Mouse (Mus musculus) forebrain, embryonic 11.5 days (tissue): ENCODE measurements around the gene Olfr1049. TPM values are rescaled to one million over a fixed set of nuclear protein-coding genes. Genes with fewer than 3 reads are reported as not detected.
"Not testable (repeated sequence)": the region's sequence is repeated elsewhere in the genome, so short reads cannot be mapped to it uniquely, and the experiment has no call there.

Experiments
- ATAC-seq: fragments of 200-750 bp; cut with Nextera tagmentation; replicated peaks from 2 replicates; pipeline ENCODE4 v1.8.0; 2017; ENCODE audit warnings: moderate TSS enrichment; ENCODE audit not compliant: low FRiP score
- DNase-seq: peaks from one replicate; pipeline ENCODE4 v3.0.0-alpha.2; 2017; ENCODE audit warnings: low spot score
- H3K27ac ChIP-seq: fragments of 300-500 bp; sonication (generic); 2 replicates; pipeline ENCODE4 v1.5.1; 2014; ENCODE audit warnings: low read depth, low read length
- H3K27me3 ChIP-seq: fragments of 300-500 bp; sonication (generic); 2 replicates; pipeline ENCODE4 v1.6.1; 2014; ENCODE audit warnings: mild to moderate bottlenecking, low read length, mixed read lengths; ENCODE audit not compliant: control insufficient read depth, insufficient read depth
- H3K36me3 ChIP-seq: fragments of 300-500 bp; sonication (generic); 2 replicates; pipeline ENCODE4 v1.6.1; 2014; ENCODE audit warnings: mild to moderate bottlenecking, low read length, moderate library complexity, mixed read lengths; ENCODE audit not compliant: control insufficient read depth, insufficient read depth
- H3K4me1 ChIP-seq: fragments of 300-500 bp; sonication (generic); replicated peaks from 2 replicates; pipeline ENCODE4 v1.6.1; 2014; ENCODE audit warnings: low read length, mixed read lengths; ENCODE audit not compliant: control insufficient read depth, insufficient read depth
- H3K4me2 ChIP-seq: fragments of 300-500 bp; sonication (generic); 2 replicates; pipeline ENCODE4 v1.6.1; 2014; ENCODE audit warnings: low read depth, mild to moderate bottlenecking, low read length, moderate library complexity, mixed read lengths; ENCODE audit not compliant: severe bottlenecking
- H3K4me3 ChIP-seq: fragments of 300-500 bp; sonication (generic); 2 replicates; pipeline ENCODE4 v1.5.1; 2014; ENCODE audit warnings: low read depth, low read length
- H3K9ac ChIP-seq: fragments of 300-500 bp; sonication (generic); 2 replicates; pipeline ENCODE4 v1.6.1; 2014; ENCODE audit warnings: low read length
- H3K9me3 ChIP-seq: fragments of 300-500 bp; sonication (generic); 2 replicates; pipeline ENCODE4 v1.6.1; 2016; ENCODE audit warnings: low read length, mixed read lengths; ENCODE audit not compliant: control insufficient read depth
- WGBS: fragments of 180-500 bp; shearing (Covaris S2); extraction: QIAGEN DNeasy Blood & Tissue Kit; methylation state at CpG from one replicate; pipeline ENCODE4 v1.1.7; 2014; 5-methylcytosine and 5-hydroxymethylcytosine counted together
- polyA plus RNA-seq: library from polyadenylated mRNA; unstranded; fragments of >200 nt; fragmentation: Nextera tagmentation; extraction: Ambion mirVana; gene quantifications from 2 replicates; pipeline ENCODE4 v1.2.1, GENCODE M21; 2014

Olfr1049 gene
- polyA plus RNA-seq = not detected in 2 replicates

DNA sequence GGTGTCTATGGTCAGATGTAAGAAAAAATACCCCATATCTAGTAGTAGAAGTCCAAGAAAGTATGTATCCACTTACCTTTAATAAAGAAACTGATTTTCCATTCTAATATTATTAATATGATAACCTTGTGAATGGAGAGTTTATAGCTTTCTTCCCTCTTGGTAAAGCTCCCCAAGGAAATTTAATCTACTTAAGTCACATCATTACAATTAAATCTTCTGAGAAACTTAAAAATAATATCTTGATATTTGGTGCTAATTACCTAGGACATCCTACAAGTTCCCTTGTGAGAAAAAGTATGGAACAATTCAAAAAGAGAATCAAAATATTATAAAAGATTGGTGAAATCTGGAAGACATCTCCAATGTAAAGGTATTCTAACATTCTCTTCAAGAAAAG is at the start of gene Olfr1049:
TSS of gene Olfr1049 (minus strand) at position 101 of the 400 bp plus-strand sequence.
- not testable (repeated sequence) for H3K27ac ChIP-seq, H3K4me3 ChIP-seq, DNase-seq, H3K4me2 ChIP-seq, H3K9ac ChIP-seq, H3K4me1 ChIP-seq, H3K27me3 ChIP-seq, H3K36me3 ChIP-seq, H3K9me3 ChIP-seq, ATAC-seq

GRCm38 (mm10) chr2:86292155-86292554 is 34.0 kb upstream of the Olfr1049 start, which contains the start of gene Olfr1052:
Gene Olfr1052 (plus strand): TSS chr2:86292455.
- no peak for ATAC-seq
- no peak within 1 kb of the TSS for H3K9ac ChIP-seq

DNA sequence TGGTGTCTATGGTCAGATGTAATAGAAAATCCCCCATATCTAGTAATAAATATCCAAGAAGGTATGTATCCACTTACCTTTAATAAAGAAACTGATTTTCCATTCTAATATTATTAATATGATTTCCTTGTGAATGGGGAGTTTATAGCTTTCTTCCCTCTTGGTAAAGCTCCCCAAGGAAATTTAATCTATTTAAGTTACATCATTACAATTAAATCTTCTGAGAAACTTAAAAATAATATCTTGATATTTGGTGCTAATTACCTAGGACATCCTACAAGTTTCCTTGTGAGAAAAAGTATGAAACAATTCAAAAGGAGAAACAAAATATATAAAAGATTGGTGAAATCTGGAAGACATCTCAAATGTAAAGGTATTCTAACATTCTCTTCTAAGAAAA is 20.9 kb upstream of the Olfr1049 start, which contains the start of gene Olfr1051:
TSS of gene Olfr1051 (minus strand) at position 101 of the 400 bp plus-strand sequence.
- ATAC-seq, H3K36me3 ChIP-seq, H3K27ac ChIP-seq, H3K27me3 ChIP-seq, H3K9ac ChIP-seq, H3K4me3 ChIP-seq, H3K9me3 ChIP-seq, H3K4me2 ChIP-seq, DNase-seq, H3K4me1 ChIP-seq: not testable (repeated sequence)

More at GRCm38 (mm10) chr2:86292155-86292554, 34.0 kb upstream of the Olfr1049 start, which contains the start of gene Olfr1052:
- Histone ChIP-seq H3K27me3 (no peaks in the 10 kb centered on the region), H3K27ac (no peak within 1 kb of the TSS), H3K9me3 (no peaks in the 10 kb centered on the region), H3K36me3 (no peaks in the 10 kb centered on the region), H3K4me3 (no peak within 1 kb of the TSS), H3K4me2 (no peak within 1 kb of the TSS), H3K4me1 (no peaks in the 10 kb centered on the region)
- DNase-seq = no peak

DNA sequence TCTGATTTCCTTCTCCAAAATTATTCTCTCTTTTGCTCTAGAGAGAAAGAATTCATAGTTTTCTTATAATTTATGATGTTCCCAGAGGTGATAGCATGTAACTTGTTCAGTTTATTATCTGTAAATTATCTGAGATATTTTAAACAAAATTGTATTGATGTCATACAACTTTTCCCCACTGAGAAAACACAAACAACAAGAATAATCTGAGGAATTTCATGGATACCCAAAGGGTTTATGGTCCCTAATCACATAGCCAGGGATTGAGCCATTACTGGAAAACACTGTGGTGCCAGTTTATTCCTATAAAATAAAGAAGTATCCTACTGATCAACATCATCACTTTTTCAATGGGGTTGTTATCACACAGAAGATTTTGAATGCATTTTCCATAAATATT is 17.9 kb downstream of the Olfr1049 start, which contains the start of gene Olfr1048:
TSS of gene Olfr1048 (minus strand) at position 101 of the 400 bp plus-strand sequence.
- H3K36me3 ChIP-seq = no peaks in the 10 kb centered on the region
- no peak within 1 kb of the TSS for H3K27ac ChIP-seq
- no peak within 1 kb of the TSS for H3K4me2 ChIP-seq
- ATAC-seq = no peak
- DNase-seq = no peak
- H3K4me1 ChIP-seq = no peaks in the 10 kb centered on the region
- no peaks in the 10 kb centered on the region for H3K27me3 ChIP-seq
- no peak within 1 kb of the TSS for H3K9ac ChIP-seq
- H3K9me3 ChIP-seq = no peaks in the 10 kb centered on the region
- no peak within 1 kb of the TSS for H3K4me3 ChIP-seq

DNA sequence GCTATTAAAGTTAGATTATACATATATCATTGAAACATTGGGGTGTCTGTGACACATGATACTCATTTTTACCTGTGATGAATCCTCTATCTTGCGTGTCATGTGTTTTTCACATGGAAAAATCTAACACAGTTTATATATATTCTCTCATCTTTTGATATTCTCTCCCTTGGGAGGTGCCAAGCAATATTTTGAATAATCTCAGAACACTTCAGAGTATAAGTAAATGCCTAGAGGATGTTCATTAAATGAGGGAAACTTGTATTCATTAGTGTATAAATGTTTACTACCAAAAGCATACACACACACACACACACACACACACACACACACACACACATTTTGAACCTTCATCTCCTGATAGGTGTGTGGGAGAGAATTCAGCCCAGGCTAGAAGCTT is 26.8 kb downstream of the Olfr1049 start, which contains the start of gene Olfr1047:
TSS of gene Olfr1047 (minus strand) at position 101 of the 400 bp plus-strand sequence.
- H3K36me3 ChIP-seq = no peaks in the 10 kb centered on the region
- no peaks in the 10 kb centered on the region for H3K27me3 ChIP-seq
- DNase-seq = no peak
- ATAC-seq = no peak
- H3K4me1 ChIP-seq = no peaks in the 10 kb centered on the region
- no peak within 1 kb of the TSS for H3K9ac ChIP-seq
- H3K27ac ChIP-seq = no peak within 1 kb of the TSS
- H3K4me3 ChIP-seq = no peak within 1 kb of the TSS
- H3K4me2 ChIP-seq = no peak within 1 kb of the TSS
- no peaks in the 10 kb centered on the region for H3K9me3 ChIP-seq
- 90% methylated on average over 1 of the region's 1 CpGs for WGBS

DNA sequence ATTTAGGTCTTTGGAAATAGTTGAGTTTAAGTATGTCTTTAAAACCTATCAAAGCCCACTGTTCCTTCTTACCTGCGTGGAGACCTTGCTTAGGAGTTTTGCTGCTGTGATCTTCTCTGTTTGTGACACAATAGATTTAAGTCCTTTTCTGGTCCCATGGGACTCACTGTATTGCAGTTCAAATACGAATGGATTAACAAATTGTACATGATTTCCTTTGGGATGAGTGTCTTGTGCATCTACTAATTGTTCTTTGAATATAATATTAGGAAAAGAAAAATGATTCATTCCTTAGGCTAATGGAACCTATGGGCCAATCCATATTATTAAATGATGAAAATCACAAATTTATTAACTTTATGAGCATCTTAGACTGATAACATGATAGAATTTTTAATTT is 38.9 kb downstream of the Olfr1049 start, which contains the start of gene Olfr1046:
TSS of gene Olfr1046 (minus strand) at position 101 of the 400 bp plus-strand sequence.
- no peak for ATAC-seq
- WGBS = 80% methylated on average over 2 of the region's 2 CpGs

More for the DNA sequence above, 38.9 kb downstream of the Olfr1049 start, which contains the start of gene Olfr1046:
- Histone ChIP-seq H3K27ac (no peak within 1 kb of the TSS), H3K4me2 (no peak within 1 kb of the TSS), H3K9me3 (no peaks in the 10 kb centered on the region), H3K36me3 (no peaks in the 10 kb centered on the region), H3K4me1 (no peaks in the 10 kb centered on the region), H3K9ac (no peak within 1 kb of the TSS), H3K27me3 (no peaks in the 10 kb centered on the region), H3K4me3 (no peak within 1 kb of the TSS)
- DNase-seq = no peak

Other genes starting within 250 kb of the Olfr1049 start
- not detected in 2 replicates for gene Olfr1033, start 237.7 kb downstream of the Olfr1049 start, polyA plus RNA-seq
- gene Olfr1034, start 212.5 kb downstream of the Olfr1049 start, polyA plus RNA-seq = not detected in 2 replicates
- gene Olfr1036, start 184.3 kb downstream of the Olfr1049 start, polyA plus RNA-seq = not detected in 2 replicates
- not detected in 2 replicates for gene Olfr1037, start 170.9 kb downstream of the Olfr1049 start, polyA plus RNA-seq
- not detected in 2 replicates for gene Olfr1039, start 122.4 kb downstream of the Olfr1049 start, polyA plus RNA-seq
- not detected in 2 replicates for gene Olfr1040, start 111.6 kb downstream of the Olfr1049 start, polyA plus RNA-seq
- gene Olfr1042, start 96.5 kb downstream of the Olfr1049 start, polyA plus RNA-seq = not detected in 2 replicates
- gene Olfr1043, start 90.8 kb downstream of the Olfr1049 start, polyA plus RNA-seq = not detected in 2 replicates
- not detected in 2 replicates for gene Olfr1044, start 80.5 kb downstream of the Olfr1049 start, polyA plus RNA-seq
- not detected in 2 replicates for gene Olfr52, start 72.6 kb downstream of the Olfr1049 start, polyA plus RNA-seq
- not detected in 2 replicates for gene Olfr1045, start 55.3 kb downstream of the Olfr1049 start, polyA plus RNA-seq
- gene Olfr1046, start 39.0 kb downstream of the Olfr1049 start, polyA plus RNA-seq = not detected in 2 replicates
- not detected in 2 replicates for gene Olfr1047, start 26.9 kb downstream of the Olfr1049 start, polyA plus RNA-seq
- not detected in 2 replicates for gene Olfr1048, start 18.0 kb downstream of the Olfr1049 start, polyA plus RNA-seq
- not detected in 2 replicates for gene Olfr1051, start 20.8 kb upstream of the Olfr1049 start, polyA plus RNA-seq
- not detected in 2 replicates for gene Olfr1052, start 34.1 kb upstream of the Olfr1049 start, polyA plus RNA-seq
- gene Olfr1053, start 57.0 kb upstream of the Olfr1049 start, polyA plus RNA-seq = not detected in 2 replicates
- gene Olfr1054, start 77.1 kb upstream of the Olfr1049 start, polyA plus RNA-seq = not detected in 2 replicates
- not detected in 2 replicates for gene Olfr1055, start 92.0 kb upstream of the Olfr1049 start, polyA plus RNA-seq
- gene Olfr1056, start 104.1 kb upstream of the Olfr1049 start, polyA plus RNA-seq = not detected in 2 replicates
- gene Olfr1057, start 120.1 kb upstream of the Olfr1049 start, polyA plus RNA-seq = not detected in 2 replicates
- gene Olfr1058, start 130.2 kb upstream of the Olfr1049 start, polyA plus RNA-seq = not detected in 2 replicates
- gene Olfr1061, start 155.7 kb upstream of the Olfr1049 start, polyA plus RNA-seq = not detected in 2 replicates
- gene Olfr1062, start 168.4 kb upstream of the Olfr1049 start, polyA plus RNA-seq = not detected in 2 replicates
- gene Olfr1065, start 192.3 kb upstream of the Olfr1049 start, polyA plus RNA-seq = not detected in 2 replicates
- gene Olfr1066, start 197.9 kb upstream of the Olfr1049 start, polyA plus RNA-seq = not detected in 2 replicates
- not detected in 2 replicates for gene Olfr228, start 229.1 kb upstream of the Olfr1049 start, polyA plus RNA-seq